Mouse (Mus musculus): ENCODE results near the gene Nup88. TPM values are rescaled to one million over a fixed set of nuclear protein-coding genes. Genes with fewer than 3 reads are reported as not detected.
A peak's percentile ranks its signal among the peaks of the same experiment; 100 is the strongest.

The Nup88 gene
- polyA plus RNA-seq, 1 experiment from 2014 or later = 169 TPM

- H3K27ac ChIP-seq (ENCODE audit: low read depth, low read length) = no peak overlapping the region
- H3K27me3 ChIP-seq (ENCODE audit: control insufficient read depth, insufficient read depth, low read length) = no peaks in the 10 kb centered on the region
- H3K4me2 ChIP-seq (replicated peaks; ENCODE audit: low read depth, low read length) = no peak overlapping the region
- H3K9me3 ChIP-seq (ENCODE audit: control insufficient read depth, low read length) = no peaks in the 10 kb centered on the region
- DNase-seq (ENCODE audit: low spot score) = no peak
- WGBS = 69% methylated on average over 2 of the region's 2 CpGs
- no peak for ATAC-seq (ENCODE audit: low FRiP score)
- no peak overlapping the region for H3K9ac ChIP-seq (ENCODE audit: low read depth, low read length)
- H3K4me3 ChIP-seq (ENCODE audit: low read depth, low read length) = no peak overlapping the region
- H3K4me1 ChIP-seq (replicated peaks; ENCODE audit: control insufficient read depth, insufficient read depth, low read length) = 0 out of 2 replicates have a peak, but pooled peaks cover 2% of the 10 kb centered on the region
- peaks cover 1% of the 10 kb centered on the region; the same call in 1 of the 2 replicates for H3K36me3 ChIP-seq (ENCODE audit: control insufficient read depth, insufficient read depth, low read length)
Measured at GRCm38 (mm10) chr11:70975193-70975592, 5.4 kb upstream of the Nup88 start.

GRCm38 (mm10) chr11:70973947-70974346 lies 4.2 kb upstream of the Nup88 start:
- DNase-seq (ENCODE audit: low spot score) (peak; percentile 31), ATAC-seq (ENCODE audit: low FRiP score) (no peak)

GRCm38 (mm10) chr11:70972586-70972985 lies 2.8 kb upstream of the Nup88 start:
- H3K4me1 ChIP-seq (replicated peaks; ENCODE audit: control insufficient read depth, insufficient read depth, low read length) = peaks cover 2% of the 10 kb centered on the region; the same call in 1 of the 2 replicates
- WGBS = 61% methylated on average over 1 of the region's 1 CpGs
- H3K27ac ChIP-seq (ENCODE audit: low read depth, low read length) = no peak overlapping the region
- ATAC-seq (ENCODE audit: low FRiP score) (no peak), DNase-seq (ENCODE audit: low spot score) (no peak)
- no peaks in the 10 kb centered on the region for H3K27me3 ChIP-seq (ENCODE audit: control insufficient read depth, insufficient read depth, low read length)
- no peak overlapping the region for H3K9ac ChIP-seq (ENCODE audit: low read depth, low read length)
- no peaks in the 10 kb centered on the region for H3K9me3 ChIP-seq (ENCODE audit: control insufficient read depth, low read length)
- no peak overlapping the region for H3K4me3 ChIP-seq (ENCODE audit: low read depth, low read length)
- no peaks in the 10 kb centered on the region for H3K36me3 ChIP-seq (ENCODE audit: control insufficient read depth, insufficient read depth, low read length)
- H3K4me2 ChIP-seq (replicated peaks; ENCODE audit: low read depth, low read length) = no peak overlapping the region

More at GRCm38 (mm10) chr11:70973947-70974346, 4.2 kb upstream of the Nup88 start:
- Histone ChIP-seq H3K27ac (ENCODE audit: low read depth, low read length) (no peak overlapping the region), H3K4me3 (ENCODE audit: low read depth, low read length) (no peak overlapping the region), H3K4me2 (replicated peaks; ENCODE audit: low read depth, low read length) (no peak overlapping the region), H3K9me3 (ENCODE audit: control insufficient read depth, low read length) (no peaks in the 10 kb centered on the region), H3K4me1 (replicated peaks; ENCODE audit: control insufficient read depth, insufficient read depth, low read length) (0 out of 2 replicates have a peak, but pooled peaks cover 2% of the 10 kb centered on the region), H3K36me3 (ENCODE audit: control insufficient read depth, insufficient read depth, low read length) (no peaks in the 10 kb centered on the region; the same call in 1 of the 2 replicates), H3K9ac (ENCODE audit: low read depth, low read length) (no peak overlapping the region), H3K27me3 (ENCODE audit: control insufficient read depth, insufficient read depth, low read length) (no peaks in the 10 kb centered on the region)
- WGBS = 82% methylated on average over 4 of the region's 4 CpGs

- Histone ChIP-seq H3K4me2 (replicated peaks; ENCODE audit: low read depth, low read length) (peak overlapping the region; percentile 82), H3K4me3 (ENCODE audit: low read depth, low read length) (peak overlapping the region; percentile 96), H3K4me1 (replicated peaks; ENCODE audit: control insufficient read depth, insufficient read depth, low read length) (peaks cover 2% of the 10 kb centered on the region; the same call in 1 of the 2 replicates), H3K27ac (ENCODE audit: low read depth, low read length) (peak overlapping the region; percentile 76; the same call in 1 of the 2 replicates), H3K9me3 (ENCODE audit: control insufficient read depth, low read length) (no peaks in the 10 kb centered on the region), H3K27me3 (ENCODE audit: control insufficient read depth, insufficient read depth, low read length) (no peaks in the 10 kb centered on the region), H3K36me3 (ENCODE audit: control insufficient read depth, insufficient read depth, low read length) (no peaks in the 10 kb centered on the region), H3K9ac (ENCODE audit: low read depth, low read length) (peak overlapping the region; percentile 55)
- 20% methylated on average over 24 of the region's 24 CpGs for WGBS
- ATAC-seq (ENCODE audit: low FRiP score) = no peak; the same call in 1 of the 2 replicates
- DNase-seq (ENCODE audit: low spot score) = no peak
Measured at GRCm38 (mm10) chr11:70970560-70971540, 1.1 kb upstream of the Nup88 start.

- no peaks in the 10 kb centered on the region for H3K9me3 ChIP-seq (ENCODE audit: control insufficient read depth, low read length)
- H3K9ac ChIP-seq (ENCODE audit: low read depth, low read length) = peak overlapping the region; percentile 95
- H3K27ac ChIP-seq (ENCODE audit: low read depth, low read length) = peak overlapping the region; percentile 82; the same call in 1 of the 2 replicates
- no peaks in the 10 kb centered on the region for H3K27me3 ChIP-seq (ENCODE audit: control insufficient read depth, insufficient read depth, low read length)
- peaks cover 2% of the 10 kb centered on the region; the same call in 1 of the 2 replicates for H3K4me1 ChIP-seq (replicated peaks; ENCODE audit: control insufficient read depth, insufficient read depth, low read length)
- H3K36me3 ChIP-seq (ENCODE audit: control insufficient read depth, insufficient read depth, low read length) = peaks cover 5% of the 10 kb centered on the region; the same call in 1 of the 2 replicates
- peak overlapping the region; percentile 65 for H3K4me2 ChIP-seq (replicated peaks; ENCODE audit: low read depth, low read length)
- under 1% methylated on average over 25 of the region's 25 CpGs for WGBS
- H3K4me3 ChIP-seq (ENCODE audit: low read depth, low read length) = peak overlapping the region; percentile 96
- peak; percentile 38 for ATAC-seq (ENCODE audit: low FRiP score)
- no peak for DNase-seq (ENCODE audit: low spot score)
Measured at GRCm38 (mm10) chr11:70969271-70969794, 440 bp downstream of the Nup88 start.

- H3K4me1 ChIP-seq (replicated peaks; ENCODE audit: control insufficient read depth, insufficient read depth, low read length) = no peaks in the 10 kb centered on the region; the same call in 1 of the 2 replicates
- no peak overlapping the region for H3K4me3 ChIP-seq (ENCODE audit: low read depth, low read length)
- DNase-seq (ENCODE audit: low spot score) = no peak
- 75% methylated on average over 4 of the region's 4 CpGs for WGBS
- ATAC-seq (ENCODE audit: low FRiP score) = no peak
- no peak overlapping the region for H3K4me2 ChIP-seq (replicated peaks; ENCODE audit: low read depth, low read length)
- H3K36me3 ChIP-seq (ENCODE audit: control insufficient read depth, insufficient read depth, low read length) = peaks cover 10% of the 10 kb centered on the region; the same call in 1 of the 2 replicates
- H3K9ac ChIP-seq (ENCODE audit: low read depth, low read length) = no peak overlapping the region
- no peak overlapping the region for H3K27ac ChIP-seq (ENCODE audit: low read depth, low read length)
- no peaks in the 10 kb centered on the region for H3K9me3 ChIP-seq (ENCODE audit: control insufficient read depth, low read length)
- no peaks in the 10 kb centered on the region for H3K27me3 ChIP-seq (ENCODE audit: control insufficient read depth, insufficient read depth, low read length)
Measured at GRCm38 (mm10) chr11:70964222-70964907, 5.4 kb downstream of the Nup88 start.

GRCm38 (mm10) chr11:70960786-70961554 lies 8.8 kb downstream of the Nup88 start:
- H3K4me3 ChIP-seq (ENCODE audit: low read depth, low read length) = no peak overlapping the region
- H3K9ac ChIP-seq (ENCODE audit: low read depth, low read length) = no peak overlapping the region
- no peak for ATAC-seq (ENCODE audit: low FRiP score)
- DNase-seq (ENCODE audit: low spot score) = no peak
- WGBS = 91% methylated on average over 5 of the region's 5 CpGs
- no peaks in the 10 kb centered on the region for H3K27me3 ChIP-seq (ENCODE audit: control insufficient read depth, insufficient read depth, low read length)
- no peaks in the 10 kb centered on the region for H3K4me1 ChIP-seq (replicated peaks; ENCODE audit: control insufficient read depth, insufficient read depth, low read length)
- no peaks in the 10 kb centered on the region for H3K9me3 ChIP-seq (ENCODE audit: control insufficient read depth, low read length)
- no peak overlapping the region for H3K4me2 ChIP-seq (replicated peaks; ENCODE audit: low read depth, low read length)
- no peak overlapping the region for H3K27ac ChIP-seq (ENCODE audit: low read depth, low read length)
- H3K36me3 ChIP-seq (ENCODE audit: control insufficient read depth, insufficient read depth, low read length) = peaks cover 21% of the 10 kb centered on the region; the same call in 1 of the 2 replicates

- Histone ChIP-seq H3K9me3 (ENCODE audit: control insufficient read depth, low read length) (no peaks in the 10 kb centered on the region), H3K36me3 (ENCODE audit: control insufficient read depth, insufficient read depth, low read length) (peaks cover 17% of the 10 kb centered on the region; the same call in 1 of the 2 replicates), H3K4me3 (ENCODE audit: low read depth, low read length) (no peak overlapping the region), H3K4me1 (replicated peaks; ENCODE audit: control insufficient read depth, insufficient read depth, low read length) (no peaks in the 10 kb centered on the region), H3K9ac (ENCODE audit: low read depth, low read length) (no peak overlapping the region), H3K4me2 (replicated peaks; ENCODE audit: low read depth, low read length) (no peak overlapping the region), H3K27ac (ENCODE audit: low read depth, low read length) (no peak overlapping the region), H3K27me3 (ENCODE audit: control insufficient read depth, insufficient read depth, low read length) (no peaks in the 10 kb centered on the region)
- 96% methylated on average over 4 of the region's 4 CpGs for WGBS
- no peak for DNase-seq (ENCODE audit: low spot score)
- no peak for ATAC-seq (ENCODE audit: low FRiP score)
Measured at GRCm38 (mm10) chr11:70954711-70955110, 15.1 kb downstream of the Nup88 start.
